Mouse (Mus musculus): ENCODE results near the gene Gfer.

DNA sequence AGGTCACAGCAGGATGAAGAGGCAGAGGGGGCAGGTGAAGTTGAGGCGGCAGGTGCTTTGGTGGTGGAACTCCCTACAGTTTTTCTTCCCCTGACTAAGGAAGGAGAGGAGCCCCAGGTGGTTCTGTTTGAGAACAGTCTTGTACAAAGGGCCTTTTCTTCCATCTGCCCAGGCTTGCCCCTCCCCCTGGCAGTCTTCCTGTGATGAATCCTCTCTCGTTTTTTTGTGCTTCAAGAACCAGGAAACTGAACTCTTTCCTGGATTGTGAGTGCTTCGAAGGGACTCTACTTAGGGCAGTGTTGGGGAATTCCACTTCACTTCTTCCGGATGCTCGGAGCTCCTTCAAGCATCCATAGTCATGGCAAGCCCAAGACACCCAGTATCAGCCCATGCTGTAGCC lies 2.0 kb upstream of the Gfer start:
- TF ChIP-seq CTCF (conservative IDR thresholded peaks at IDR 0.05; ENCODE audit: insufficient read depth, insufficient read length, low read depth, low read length) (no peak), POLR2A (IDR thresholded peaks at IDR 0.05; ENCODE audit: low read depth, low read length) (no peak)
